Mouse (Mus musculus): ENCODE data around the gene Cemip.
A peak's percentile ranks its signal among the peaks of the same experiment; 100 is the strongest.

The Cemip gene

GRCm38 (mm10) chr7:84090793-84091192 is 4.5 kb upstream of the Cemip start:
- no peak for DNase-seq

GRCm38 (mm10) chr7:84089777-84090176 is 3.5 kb upstream of the Cemip start:
- peak in 1 of 2 experiments; percentile 15 for DNase-seq

- peak; percentile 72 to 80 for DNase-seq
Observed at GRCm38 (mm10) chr7:84088971-84089370, 2.7 kb upstream of the Cemip start.

GRCm38 (mm10) chr7:84088191-84088590 is 1.9 kb upstream of the Cemip start:
- DNase-seq = no peak

GRCm38 (mm10) chr7:84085049-84085945 is 1.0 kb downstream of the Cemip start:
- DNase-seq = peak; percentile 49 to 50

GRCm38 (mm10) chr7:84077257-84078013 is 8.9 kb downstream of the Cemip start:
- no peak for DNase-seq

GRCm38 (mm10) chr7:84074266-84074665 is 12.0 kb downstream of the Cemip start:
- DNase-seq = no peak

- DNase-seq = no peak
Observed at GRCm38 (mm10) chr7:84073856-84074255, 12.4 kb downstream of the Cemip start.

- no peak for DNase-seq
Observed at GRCm38 (mm10) chr7:84068931-84069330, 17.4 kb downstream of the Cemip start.

GRCm38 (mm10) chr7:84059799-84060198 is 26.5 kb downstream of the Cemip start:
- DNase-seq = no peak

GRCm38 (mm10) chr7:84055961-84056629 is 30.2 kb downstream of the Cemip start:
- DNase-seq = no peak

GRCm38 (mm10) chr7:84053856-84054255 is 32.4 kb downstream of the Cemip start:
- DNase-seq = no peak

- no peak for DNase-seq
Observed at GRCm38 (mm10) chr7:84051423-84051822, 34.9 kb downstream of the Cemip start.

- no peak for DNase-seq
Observed at GRCm38 (mm10) chr7:84045546-84045945, 40.8 kb downstream of the Cemip start.

- no peak for DNase-seq
Observed at GRCm38 (mm10) chr7:84044581-84045290, 41.6 kb downstream of the Cemip start.

GRCm38 (mm10) chr7:84042726-84043125 is 43.6 kb downstream of the Cemip start:
- no peak for DNase-seq

GRCm38 (mm10) chr7:84039856-84040522 is 46.3 kb downstream of the Cemip start:
- DNase-seq = no peak

GRCm38 (mm10) chr7:84038642-84039041 is 47.7 kb downstream of the Cemip start:
- no peak for DNase-seq

- DNase-seq = no peak
Observed at GRCm38 (mm10) chr7:84032831-84033230, 53.5 kb downstream of the Cemip start.

- DNase-seq = no peak
Observed at GRCm38 (mm10) chr7:84029120-84029771, 57.1 kb downstream of the Cemip start.

- no peak for DNase-seq
Observed at GRCm38 (mm10) chr7:84028368-84028767, 57.9 kb downstream of the Cemip start.

Data from thymus, postnatal 36 days (tissue).